Mouse (Mus musculus): ENCODE results near the gene Cdx4. TPM values are rescaled to one million over a fixed set of nuclear protein-coding genes. Genes with fewer than 3 reads are reported as not detected.

Gene Cdx4
- polyA plus RNA-seq, 1 experiment from 2014 or later, result not detected

DNA sequence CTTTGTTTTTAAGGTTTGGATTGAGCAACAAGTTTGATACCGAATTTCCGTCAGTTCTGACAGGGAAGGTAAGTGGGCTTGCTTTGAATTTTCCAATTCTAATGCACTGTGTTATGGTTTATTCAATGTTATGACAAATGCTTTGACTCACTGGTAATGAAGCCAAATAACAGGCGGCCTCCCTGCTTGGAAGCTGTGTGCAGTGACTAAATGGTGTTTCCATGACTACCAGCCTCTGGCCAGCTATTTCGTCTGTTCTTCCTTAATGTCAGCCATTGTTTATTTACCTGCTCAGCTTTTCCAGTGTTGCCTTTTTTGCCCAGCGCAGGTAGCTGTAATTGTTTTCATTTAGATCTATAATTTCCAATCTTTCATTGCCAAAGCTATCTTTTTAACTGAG lies 45.0 kb downstream of the Cdx4 start:
- Histone ChIP-seq H3K27me3 (replicated peaks; ENCODE audit: control insufficient read depth, insufficient read depth, low read length) (peaks cover 7% of the 10 kb centered on the region), H3K4me1 (replicated peaks; ENCODE audit: control insufficient read depth, insufficient read depth, low read length) (no peaks in the 10 kb centered on the region), H3K4me3 (ENCODE audit: low read depth, low read length) (no peak overlapping the region), H3K9ac (ENCODE audit: low read depth, low read length) (no peak overlapping the region), H3K36me3 (ENCODE audit: control insufficient read depth, insufficient read depth, low read length) (no peaks in the 10 kb centered on the region), H3K4me2 (no peak overlapping the region), H3K9me3 (ENCODE audit: control insufficient read depth, low read length) (no peaks in the 10 kb centered on the region), H3K27ac (ENCODE audit: low read depth, low read length) (no peak overlapping the region)
- ATAC-seq (replicated peaks; ENCODE audit: low FRiP score) (no peak), DNase-seq (ENCODE audit: low spot score) (no peak)
- 67% methylated on average over 5 of the region's 5 CpGs for WGBS

DNA sequence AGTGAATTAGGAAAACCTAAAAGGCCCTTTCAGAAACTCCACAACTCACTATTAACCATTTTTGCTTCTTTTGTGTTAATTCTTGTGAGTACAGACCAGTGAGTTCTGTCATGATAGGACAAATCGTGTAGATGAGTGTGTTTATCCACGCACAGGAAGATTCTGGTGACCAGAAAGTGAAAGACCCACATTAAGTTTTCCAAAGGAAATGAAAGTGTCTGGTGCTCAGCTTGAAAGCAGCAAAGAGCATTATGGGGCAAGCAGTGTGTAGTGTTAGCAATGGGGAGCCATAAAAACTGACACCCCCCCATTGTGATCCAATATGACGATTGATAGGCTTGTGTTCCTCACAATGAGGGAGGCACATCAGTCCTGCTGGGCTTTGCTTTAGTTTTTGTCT lies 47.5 kb downstream of the Cdx4 start:
- ATAC-seq (replicated peaks; ENCODE audit: low FRiP score), result no peak
- H3K9me3 ChIP-seq (ENCODE audit: control insufficient read depth, low read length), result no peaks in the 10 kb centered on the region
- no peak overlapping the region for H3K4me2 ChIP-seq
- H3K9ac ChIP-seq (ENCODE audit: low read depth, low read length), result no peak overlapping the region
- no peaks in the 10 kb centered on the region for H3K36me3 ChIP-seq (ENCODE audit: control insufficient read depth, insufficient read depth, low read length)
- 71% methylated on average over 3 of the region's 3 CpGs for WGBS
- H3K27ac ChIP-seq (ENCODE audit: low read depth, low read length), result no peak overlapping the region
- peaks cover 7% of the 10 kb centered on the region; the same call in 1 of the 2 replicates for H3K27me3 ChIP-seq (replicated peaks; ENCODE audit: control insufficient read depth, insufficient read depth, low read length)
- no peaks in the 10 kb centered on the region for H3K4me1 ChIP-seq (replicated peaks; ENCODE audit: control insufficient read depth, insufficient read depth, low read length)
- DNase-seq (ENCODE audit: low spot score), result no peak
- no peak overlapping the region for H3K4me3 ChIP-seq (ENCODE audit: low read depth, low read length)

DNA sequence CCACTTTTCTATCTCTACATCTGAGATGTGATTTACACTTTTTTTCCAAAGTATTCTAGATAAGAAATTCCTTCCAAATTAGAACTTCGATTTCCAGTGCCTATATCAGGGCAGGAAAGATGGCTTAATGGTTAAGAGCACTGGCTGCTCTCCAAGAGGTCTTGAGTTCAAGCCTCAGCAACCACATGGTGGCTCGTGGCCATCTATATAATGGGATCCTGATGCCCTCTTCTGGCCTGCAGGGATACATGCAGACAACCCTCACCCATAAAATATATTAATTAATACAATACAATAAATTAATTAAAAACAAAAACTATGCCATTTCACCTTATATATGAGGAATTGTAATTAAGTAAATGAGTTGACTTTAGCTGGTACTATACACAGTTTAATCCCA lies 50.0 kb downstream of the Cdx4 start:
- H3K36me3 ChIP-seq (ENCODE audit: control insufficient read depth, insufficient read depth, low read length), result no peaks in the 10 kb centered on the region
- no peak for ATAC-seq (replicated peaks; ENCODE audit: low FRiP score)
- H3K4me2 ChIP-seq, result no peak overlapping the region
- H3K4me3 ChIP-seq (ENCODE audit: low read depth, low read length), result no peak overlapping the region
- DNase-seq (ENCODE audit: low spot score), result no peak
- WGBS, result 57% methylated on average over 2 of the region's 2 CpGs
- H3K27me3 ChIP-seq (replicated peaks; ENCODE audit: control insufficient read depth, insufficient read depth, low read length), result peaks cover 7% of the 10 kb centered on the region; the same call in 1 of the 2 replicates
- no peaks in the 10 kb centered on the region for H3K9me3 ChIP-seq (ENCODE audit: control insufficient read depth, low read length)
- H3K27ac ChIP-seq (ENCODE audit: low read depth, low read length), result no peak overlapping the region
- H3K4me1 ChIP-seq (replicated peaks; ENCODE audit: control insufficient read depth, insufficient read depth, low read length), result no peaks in the 10 kb centered on the region
- no peak overlapping the region for H3K9ac ChIP-seq (ENCODE audit: low read depth, low read length)

DNA sequence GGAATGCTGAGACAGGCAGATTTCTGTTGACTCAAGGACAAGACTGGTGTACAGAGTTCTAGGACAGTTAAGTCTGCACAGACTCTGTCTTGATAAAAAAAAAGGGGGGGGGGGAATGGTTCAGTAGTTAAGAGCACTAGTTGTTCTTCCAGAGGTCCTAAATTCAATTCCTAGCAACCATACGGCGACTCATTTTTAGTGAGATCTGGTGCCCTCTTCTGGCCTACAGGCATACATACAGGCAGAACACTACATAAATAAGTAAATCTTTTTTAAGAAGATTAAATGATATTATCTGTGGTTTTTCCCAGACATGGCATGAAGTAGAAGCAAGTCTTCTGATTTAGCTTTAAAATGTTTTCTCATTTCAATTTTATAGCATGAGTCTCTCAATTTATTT lies 50.4 kb downstream of the Cdx4 start:
- H3K4me3 ChIP-seq (ENCODE audit: low read depth, low read length), result no peak overlapping the region
- no peak overlapping the region for H3K27ac ChIP-seq (ENCODE audit: low read depth, low read length)
- H3K9ac ChIP-seq (ENCODE audit: low read depth, low read length), result no peak overlapping the region
- H3K36me3 ChIP-seq (ENCODE audit: control insufficient read depth, insufficient read depth, low read length), result no peaks in the 10 kb centered on the region
- H3K4me1 ChIP-seq (replicated peaks; ENCODE audit: control insufficient read depth, insufficient read depth, low read length), result no peaks in the 10 kb centered on the region
- H3K27me3 ChIP-seq (replicated peaks; ENCODE audit: control insufficient read depth, insufficient read depth, low read length), result peaks cover 7% of the 10 kb centered on the region; the same call in 1 of the 2 replicates
- 21% methylated on average over 2 of the region's 2 CpGs for WGBS
- H3K9me3 ChIP-seq (ENCODE audit: control insufficient read depth, low read length), result no peaks in the 10 kb centered on the region
- DNase-seq (ENCODE audit: low spot score) (no peak), ATAC-seq (replicated peaks; ENCODE audit: low FRiP score) (no peak)
- no peak overlapping the region for H3K4me2 ChIP-seq

DNA sequence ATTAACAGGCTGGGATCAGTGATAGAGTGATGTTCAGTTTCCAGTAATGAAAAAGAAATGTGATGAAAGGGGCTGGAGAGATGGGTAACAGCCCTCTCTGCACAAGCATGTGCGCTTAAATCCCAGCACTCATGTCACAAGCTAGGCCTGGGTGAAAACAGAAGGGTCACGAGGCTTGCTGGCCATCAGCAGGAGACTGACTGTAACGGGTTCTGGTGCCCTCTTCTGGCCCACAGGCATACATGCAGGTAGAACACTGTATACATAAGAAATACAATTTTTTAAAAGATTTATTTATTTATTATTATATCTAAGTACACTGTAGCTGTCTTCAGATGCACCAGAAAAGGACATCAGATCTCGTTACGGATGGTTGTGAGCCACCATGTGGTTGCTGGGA lies 53.1 kb downstream of the Cdx4 start:
- Histone ChIP-seq H3K4me2 (no peak overlapping the region), H3K9ac (ENCODE audit: low read depth, low read length) (no peak overlapping the region), H3K27me3 (replicated peaks; ENCODE audit: control insufficient read depth, insufficient read depth, low read length) (peaks cover 11% of the 10 kb centered on the region; the same call in 1 of the 2 replicates), H3K4me3 (ENCODE audit: low read depth, low read length) (no peak overlapping the region), H3K36me3 (ENCODE audit: control insufficient read depth, insufficient read depth, low read length) (no peaks in the 10 kb centered on the region), H3K9me3 (ENCODE audit: control insufficient read depth, low read length) (no peaks in the 10 kb centered on the region), H3K27ac (ENCODE audit: low read depth, low read length) (no peak overlapping the region), H3K4me1 (replicated peaks; ENCODE audit: control insufficient read depth, insufficient read depth, low read length) (no peaks in the 10 kb centered on the region)
- ATAC-seq (replicated peaks; ENCODE audit: low FRiP score) (no peak), DNase-seq (ENCODE audit: low spot score) (no peak)
- 62% methylated on average over 5 of the region's 5 CpGs for WGBS

Other genes starting within 250 kb of the Cdx4 start
- 0.58 and 1.1 TPM in 2 replicates for gene Nap1l2, start 134.8 kb upstream of the Cdx4 start, polyA plus RNA-seq (2014; fragmentation: Nextera tagmentation; extraction: Ambion mirVana)
- gene Chic1, start 35.1 kb downstream of the Cdx4 start, polyA plus RNA-seq (2014; fragmentation: Nextera tagmentation; extraction: Ambion mirVana), result 1.3 and 1.6 TPM in 2 replicates
- not detected in 2 replicates for gene Tsx, start 93.1 kb downstream of the Cdx4 start, polyA plus RNA-seq (2014; fragmentation: Nextera tagmentation; extraction: Ambion mirVana)
- gene Gm26992, start 100.6 kb downstream of the Cdx4 start, polyA plus RNA-seq (2014; fragmentation: Nextera tagmentation; extraction: Ambion mirVana), result not detected in 2 replicates